Mouse (Mus musculus) CD4-positive, CD25-positive, alpha-beta regulatory T cell, adult 4 months (primary cell): ENCODE results near the gene Aldh8a1. TPM values are rescaled to one million over a fixed set of nuclear protein-coding genes. Genes with fewer than 3 reads are reported as not detected.
"Not testable (repeated sequence)": the region's sequence is repeated elsewhere in the genome, so short reads cannot be mapped to it uniquely, and the experiment has no call there.

ENCODE experiments used
- ATAC-seq: one replicate; pipeline ENCODE4 v1.8.0; 2017
- polyA plus RNA-seq, 2 experiments: library from polyadenylated mRNA; unstranded; fragments of 100-300 nt; shearing (Covaris generic); gene quantifications; one replicate each; pipeline ENCODE4 v1.2.1; 2017

Aldh8a1 gene
- polyA plus RNA-seq, 2 experiments from 2014 or later, result not detected

GRCm38 (mm10) chr10:21369586-21369985, 7.5 kb upstream of the Aldh8a1 start:
- ATAC-seq, result no peak

DNA sequence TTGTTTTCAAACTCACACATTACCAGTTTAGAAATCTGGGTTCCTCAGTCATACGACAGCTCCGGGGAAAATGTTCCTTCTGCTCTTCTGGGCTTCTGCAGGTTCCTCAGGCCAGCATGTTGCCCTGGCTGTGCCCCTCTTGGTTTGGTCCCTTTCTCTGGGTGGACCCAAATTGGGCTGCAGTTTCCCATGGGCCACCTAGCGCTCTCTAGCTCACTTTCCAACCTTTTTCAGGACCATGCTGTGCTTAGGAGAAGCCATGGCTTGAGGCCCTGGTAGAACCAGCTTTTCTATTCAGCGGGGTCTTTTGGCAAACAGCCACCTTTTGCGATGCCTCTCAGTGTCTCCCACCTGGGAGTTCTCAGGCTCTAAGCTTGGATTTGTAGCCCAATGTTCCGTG, 4.8 kb upstream of the Aldh8a1 start:
- ATAC-seq, result no peak

GRCm38 (mm10) chr10:21378196-21378944, 1.3 kb downstream of the Aldh8a1 start:
- no peak for ATAC-seq

GRCm38 (mm10) chr10:21382914-21383313, 5.8 kb downstream of the Aldh8a1 start:
- peak; percentile 94 for ATAC-seq

DNA sequence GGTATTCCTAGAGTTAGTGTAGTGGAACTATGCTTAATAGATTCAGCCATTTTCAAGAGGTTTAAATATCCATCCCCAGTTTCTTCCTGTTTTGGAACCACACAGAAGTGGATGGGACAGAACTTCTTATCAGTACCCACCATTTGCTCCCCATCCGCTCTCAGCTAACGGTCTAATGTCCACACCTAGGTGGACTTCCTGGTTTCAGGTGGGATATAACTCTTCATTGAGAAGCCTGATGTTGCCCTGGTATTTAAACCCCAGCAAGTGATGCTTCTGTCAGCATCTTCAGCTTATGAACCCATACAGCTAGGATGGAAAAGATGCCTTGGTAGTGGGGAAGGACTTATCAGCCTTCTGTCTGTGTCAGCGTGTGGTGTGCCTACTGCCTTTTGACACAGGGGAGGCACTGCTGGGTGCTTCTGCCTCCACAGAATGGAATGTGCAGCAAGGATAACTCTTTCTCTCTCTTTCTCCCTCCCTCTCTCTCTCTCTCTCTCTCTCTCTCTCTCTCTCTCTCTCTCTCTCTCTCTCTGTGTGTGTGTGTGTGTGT, 8.1 kb downstream of the Aldh8a1 start:
- no peak for ATAC-seq

- ATAC-seq, result no peak
These were observed 12.0 kb downstream of the Aldh8a1 start for GRCm38 (mm10) chr10:21389075-21389474.

DNA sequence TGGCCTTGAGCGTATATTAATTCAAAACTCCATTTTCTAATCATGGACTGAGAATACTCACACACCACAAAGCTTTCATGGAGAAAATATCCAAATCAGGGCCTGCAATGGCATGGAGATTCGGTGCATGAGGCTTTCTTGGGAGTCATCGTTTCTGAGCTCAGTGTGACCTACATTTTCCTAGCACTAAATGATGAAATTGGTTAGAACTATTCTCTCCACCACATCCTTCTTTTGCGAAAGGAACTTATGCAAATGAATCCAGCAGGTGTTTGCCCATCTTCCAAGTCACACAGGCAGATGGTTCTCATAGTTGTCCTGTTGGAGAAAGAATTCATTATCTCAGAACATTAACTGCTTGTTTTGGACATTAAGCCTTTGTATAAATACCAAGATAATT, 13.3 kb downstream of the Aldh8a1 start:
- ATAC-seq, result no peak

DNA sequence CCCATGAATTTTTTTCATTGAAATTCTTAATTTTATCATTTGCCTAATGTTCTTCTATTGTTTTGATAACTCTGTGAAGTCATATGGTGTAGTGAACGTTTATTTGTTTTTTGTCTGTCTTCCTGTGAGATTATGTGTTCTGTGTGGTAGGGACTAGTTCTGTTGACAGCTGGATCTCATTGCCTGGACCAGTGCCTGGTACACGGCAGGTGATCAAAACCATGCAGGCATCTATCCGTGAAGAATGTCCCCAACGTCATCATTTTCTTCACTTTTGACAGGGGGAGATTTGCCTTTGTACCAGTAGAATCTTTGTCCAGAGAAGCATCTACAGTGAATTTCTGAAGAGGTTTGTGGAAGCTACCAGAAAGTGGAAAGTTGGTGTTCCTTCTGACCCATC, 14.2 kb downstream of the Aldh8a1 start:
- no peak for ATAC-seq

- ATAC-seq, result no peak
These were observed 16.3 kb downstream of the Aldh8a1 start for GRCm38 (mm10) chr10:21393390-21393789.

DNA sequence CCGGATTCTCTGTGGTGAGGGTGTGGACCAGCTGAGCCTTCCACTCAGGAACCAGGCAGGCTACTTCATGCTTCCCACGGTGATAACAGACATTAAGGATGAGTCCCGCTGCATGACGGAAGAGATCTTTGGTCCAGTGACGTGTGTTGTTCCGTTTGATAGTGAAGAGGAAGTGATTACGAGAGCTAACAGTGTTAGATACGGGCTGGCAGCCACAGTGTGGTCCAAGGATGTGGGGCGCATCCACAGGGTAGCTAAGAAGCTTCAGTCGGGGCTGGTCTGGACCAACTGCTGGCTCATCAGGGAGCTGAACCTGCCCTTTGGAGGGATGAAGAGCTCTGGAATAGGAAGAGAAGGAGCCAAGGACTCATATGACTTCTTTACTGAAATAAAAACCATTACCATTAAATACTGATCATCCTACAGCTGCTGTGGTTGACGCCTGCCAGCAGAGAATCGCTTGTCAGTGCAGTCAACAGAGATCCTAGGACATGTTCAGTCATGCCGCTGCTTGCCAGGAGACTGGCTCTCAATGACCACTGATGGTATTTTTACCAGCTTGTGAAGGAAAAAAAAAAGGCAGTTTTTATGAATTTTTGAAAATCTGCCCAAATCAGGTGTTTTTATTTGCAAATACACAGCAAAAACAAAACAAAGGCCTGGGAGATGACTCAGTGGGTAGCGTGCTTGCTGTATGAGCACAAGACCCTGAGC, 18.5 kb downstream of the Aldh8a1 start:
- no peak for ATAC-seq

- ATAC-seq, result not testable (repeated sequence)
These were observed 21.9 kb downstream of the Aldh8a1 start for GRCm38 (mm10) chr10:21398873-21399425.

DNA sequence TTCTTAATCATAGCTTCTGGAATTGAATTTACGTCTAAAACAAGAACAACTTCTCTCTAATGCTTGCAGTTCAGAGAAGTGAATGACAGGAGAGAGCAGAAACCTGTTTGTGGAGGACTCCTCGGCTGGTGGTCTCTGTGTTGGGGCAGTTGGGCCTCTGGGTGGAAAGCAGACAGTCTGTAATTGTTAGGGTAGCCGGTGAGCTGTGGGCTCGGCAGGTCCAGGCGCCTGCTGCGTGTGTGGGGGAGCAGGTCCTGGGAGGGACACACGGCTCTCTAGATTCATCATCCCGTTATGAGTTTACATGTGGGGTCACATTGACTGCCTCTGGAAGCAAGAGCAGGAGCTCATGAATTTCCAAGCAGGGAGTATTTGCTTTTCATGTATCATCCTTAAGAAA, 22.5 kb downstream of the Aldh8a1 start:
- ATAC-seq, result no peak

DNA sequence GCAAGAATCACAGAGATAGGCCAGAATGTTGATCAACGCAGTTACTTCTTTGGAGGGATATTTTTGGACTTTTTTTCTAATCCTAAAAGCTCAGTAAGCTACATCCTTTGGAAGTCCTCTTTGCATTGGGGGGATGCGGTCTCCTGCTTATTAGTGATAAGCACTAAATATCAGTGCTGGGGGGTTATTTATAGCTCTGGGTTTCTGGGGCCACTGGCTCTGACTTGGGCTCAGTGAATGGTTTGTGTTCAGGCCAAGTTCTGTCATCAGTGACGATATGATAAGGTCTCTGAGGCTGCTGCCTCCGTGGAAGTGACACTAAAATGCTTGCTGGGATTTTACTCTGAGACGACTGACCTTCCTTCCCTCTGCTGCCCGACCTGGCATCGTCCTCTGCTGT, 22.9 kb downstream of the Aldh8a1 start:
- no peak for ATAC-seq

GRCm38 (mm10) chr10:21400453-21400852, 23.4 kb downstream of the Aldh8a1 start:
- ATAC-seq, result no peak

DNA sequence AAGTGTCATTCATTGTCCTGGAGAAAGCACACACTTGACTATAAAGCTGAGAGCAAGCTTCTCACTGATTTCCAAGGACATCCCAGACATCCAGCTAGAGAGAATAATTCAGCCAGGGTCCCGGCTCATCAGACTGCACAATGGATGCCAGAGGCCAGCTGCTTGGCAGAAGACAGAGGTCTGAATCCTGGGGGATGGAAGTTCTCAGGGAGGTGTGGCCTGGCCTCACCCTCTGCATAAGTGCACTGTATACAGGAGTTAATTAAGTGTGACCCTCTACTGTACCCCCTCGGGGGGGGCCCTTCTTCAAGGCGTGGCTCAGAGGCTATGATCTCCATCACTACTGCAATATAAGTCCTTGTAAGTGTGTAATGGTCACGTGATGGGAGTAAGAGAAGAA, 24.2 kb downstream of the Aldh8a1 start:
- no peak for ATAC-seq

- no peak for ATAC-seq
These were observed 27.7 kb downstream of the Aldh8a1 start for GRCm38 (mm10) chr10:21404822-21405221.

GRCm38 (mm10) chr10:21405707-21406534, 28.8 kb downstream of the Aldh8a1 start:
- no peak for ATAC-seq

DNA sequence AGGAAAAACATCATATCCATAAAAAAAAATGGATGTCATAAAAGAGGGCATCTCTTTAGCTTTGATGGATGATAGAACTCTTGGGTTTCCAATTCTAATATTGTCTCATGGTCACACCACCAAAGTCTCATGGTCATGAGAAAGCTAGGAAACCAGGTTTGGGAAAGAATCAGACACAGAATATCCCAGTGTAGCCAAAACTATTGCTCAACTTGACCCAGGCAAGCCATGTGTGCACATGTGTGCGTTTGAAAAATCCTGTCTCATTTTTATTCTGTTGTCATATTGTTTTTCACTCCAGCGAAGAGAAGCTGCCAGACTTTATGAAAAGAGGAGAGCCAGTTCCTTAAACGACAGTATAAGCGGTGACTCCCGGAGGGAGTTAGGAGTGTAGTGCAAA, 33.6 kb downstream of the Aldh8a1 start:
- no peak for ATAC-seq

- ATAC-seq, result no peak
These were observed 34.6 kb downstream of the Aldh8a1 start for GRCm38 (mm10) chr10:21411621-21412205.

DNA sequence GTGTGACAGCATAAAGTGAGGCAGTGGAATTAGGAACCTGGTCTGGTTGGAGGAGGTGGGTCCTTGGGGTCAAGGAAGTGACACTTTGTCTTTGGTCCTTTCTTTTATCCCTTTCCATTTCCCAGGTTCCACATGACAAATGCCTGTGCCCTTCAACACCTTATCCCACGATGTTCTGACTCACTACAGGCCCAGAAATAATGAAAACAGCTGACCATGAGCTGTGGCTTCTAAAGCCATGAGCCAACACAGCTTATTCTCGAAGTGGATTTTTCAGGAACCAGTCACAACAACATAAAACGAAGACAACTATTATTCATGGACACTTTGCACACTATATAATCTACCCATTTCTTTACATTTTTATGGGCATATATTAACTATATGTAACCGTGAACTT, 37.9 kb downstream of the Aldh8a1 start:
- no peak for ATAC-seq

DNA sequence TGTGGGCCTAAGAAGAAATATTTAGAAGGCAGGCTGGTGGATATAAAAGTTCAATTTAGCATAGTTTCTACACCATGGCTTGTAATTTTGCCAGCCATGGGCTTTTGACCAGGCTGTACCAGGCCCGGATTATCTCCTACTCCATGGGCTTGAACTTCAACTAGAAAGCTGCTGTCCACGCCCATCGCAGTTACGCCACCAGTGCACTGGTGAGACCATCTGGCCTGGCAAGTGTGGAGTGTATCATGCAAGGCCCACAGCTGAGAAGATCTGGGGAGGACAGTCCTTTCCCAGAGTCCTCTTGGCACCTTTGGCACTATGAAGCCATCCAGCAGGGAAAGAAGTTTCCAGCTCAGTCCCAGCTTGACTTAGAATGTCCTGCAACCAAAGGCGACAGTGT, 39.1 kb downstream of the Aldh8a1 start:
- ATAC-seq, result no peak

- peak; percentile 98 for ATAC-seq
These were observed 42.1 kb downstream of the Aldh8a1 start for GRCm38 (mm10) chr10:21419188-21419587.
